Mouse (Mus musculus): ENCODE measurements around the gene Ptbp1. TPM values are rescaled to one million over a fixed set of nuclear protein-coding genes. Genes with fewer than 3 reads are reported as not detected.

Gene Ptbp1
- polyA plus RNA-seq, 1 experiment, result 45.6 TPM

DNA sequence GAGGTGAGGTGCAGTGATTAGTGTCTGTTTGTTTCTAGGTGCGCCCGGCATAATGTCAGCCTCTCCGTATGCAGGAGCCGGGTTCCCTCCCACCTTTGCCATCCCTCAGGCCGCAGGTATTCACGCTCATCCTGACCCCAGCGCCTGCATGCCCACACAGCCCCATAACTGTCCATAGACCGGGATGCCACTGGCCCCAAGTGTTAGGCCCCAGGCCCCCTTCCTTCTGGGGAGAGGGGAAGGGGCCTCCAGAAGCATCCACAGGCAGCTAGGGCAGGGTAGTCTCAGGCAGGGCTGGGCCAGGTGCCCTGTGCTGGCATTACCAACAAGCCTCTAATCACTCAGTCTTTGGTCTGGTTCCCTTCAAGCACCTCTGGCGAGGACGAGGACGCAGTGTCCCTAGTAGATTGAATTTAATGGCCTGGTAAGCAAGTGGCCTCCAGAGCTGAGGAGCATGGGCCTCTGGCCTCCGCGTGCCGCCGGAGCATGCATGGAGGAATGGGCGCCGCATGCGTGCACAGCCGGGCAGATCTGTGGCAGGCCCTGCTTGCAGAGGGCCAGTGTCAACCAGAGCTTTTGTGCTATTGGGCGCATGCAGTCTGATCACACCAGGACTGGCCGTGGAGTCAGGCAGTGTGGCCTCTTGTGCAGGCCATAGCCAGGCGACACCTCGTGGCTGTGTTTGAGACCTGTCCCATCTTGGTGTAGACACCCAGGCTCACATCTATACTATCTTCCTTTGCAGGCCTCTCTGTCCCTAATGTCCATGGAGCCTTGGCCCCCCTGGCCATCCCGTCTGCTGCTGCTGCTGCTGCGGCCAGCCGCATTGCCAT lies 6.1 kb downstream of the Ptbp1 start:
- Histone ChIP-seq H3K4me1 (ENCODE audit: control insufficient read depth, insufficient read depth, insufficient read length, low read length) (peaks cover 14% of the 10 kb centered on the region), H3K27ac (replicated peaks; ENCODE audit: low read depth, low read length) (no peak overlapping the region), H3K4me3 (ENCODE audit: insufficient read depth, low read depth, low read length) (no peak overlapping the region)

DNA sequence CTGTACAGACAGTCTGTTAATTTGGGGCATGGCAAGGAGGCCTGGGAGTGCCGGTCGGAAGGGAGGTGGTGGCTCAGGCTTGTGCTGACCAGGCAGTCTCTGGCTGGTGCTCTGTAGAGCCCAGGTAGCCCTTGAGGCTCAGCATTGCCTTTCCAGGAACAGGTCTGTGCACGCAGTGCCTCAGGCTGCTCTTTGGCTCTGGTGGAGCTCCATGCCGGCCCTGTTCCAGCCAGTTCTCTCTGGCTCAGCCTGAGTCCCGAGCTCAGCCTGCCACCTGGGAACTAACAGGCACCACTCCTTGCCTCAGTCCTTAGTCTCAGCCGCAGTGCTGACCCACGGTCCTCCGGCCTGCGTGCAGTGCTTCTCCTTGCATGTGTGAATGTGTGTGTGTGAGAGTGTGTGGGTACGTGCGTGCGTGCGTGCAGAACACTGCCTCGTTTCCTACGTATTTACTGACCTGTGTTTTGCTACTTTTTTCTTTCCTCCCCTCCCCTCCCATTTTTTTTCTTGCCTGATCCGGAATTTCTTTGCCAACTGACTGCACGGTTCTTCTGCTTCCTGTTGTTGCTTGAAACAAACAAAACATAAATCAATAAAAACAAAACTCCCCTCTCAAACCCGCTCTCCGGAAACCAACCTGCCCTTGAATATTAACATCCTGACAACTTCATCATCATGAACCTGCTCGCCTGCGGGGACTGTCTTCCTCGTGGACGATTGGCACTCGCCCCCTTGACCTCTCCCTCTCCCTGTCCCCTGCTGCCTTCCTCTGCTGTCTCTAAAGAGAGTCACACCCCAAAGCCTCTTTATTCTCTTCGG lies 7.2 kb downstream of the Ptbp1 start:
- no peak overlapping the region for H3K4me3 ChIP-seq (ENCODE audit: insufficient read depth, low read depth, low read length)
- H3K27ac ChIP-seq (replicated peaks; ENCODE audit: low read depth, low read length), result no peak overlapping the region
- peaks cover 14% of the 10 kb centered on the region for H3K4me1 ChIP-seq (ENCODE audit: control insufficient read depth, insufficient read depth, insufficient read length, low read length)

DNA sequence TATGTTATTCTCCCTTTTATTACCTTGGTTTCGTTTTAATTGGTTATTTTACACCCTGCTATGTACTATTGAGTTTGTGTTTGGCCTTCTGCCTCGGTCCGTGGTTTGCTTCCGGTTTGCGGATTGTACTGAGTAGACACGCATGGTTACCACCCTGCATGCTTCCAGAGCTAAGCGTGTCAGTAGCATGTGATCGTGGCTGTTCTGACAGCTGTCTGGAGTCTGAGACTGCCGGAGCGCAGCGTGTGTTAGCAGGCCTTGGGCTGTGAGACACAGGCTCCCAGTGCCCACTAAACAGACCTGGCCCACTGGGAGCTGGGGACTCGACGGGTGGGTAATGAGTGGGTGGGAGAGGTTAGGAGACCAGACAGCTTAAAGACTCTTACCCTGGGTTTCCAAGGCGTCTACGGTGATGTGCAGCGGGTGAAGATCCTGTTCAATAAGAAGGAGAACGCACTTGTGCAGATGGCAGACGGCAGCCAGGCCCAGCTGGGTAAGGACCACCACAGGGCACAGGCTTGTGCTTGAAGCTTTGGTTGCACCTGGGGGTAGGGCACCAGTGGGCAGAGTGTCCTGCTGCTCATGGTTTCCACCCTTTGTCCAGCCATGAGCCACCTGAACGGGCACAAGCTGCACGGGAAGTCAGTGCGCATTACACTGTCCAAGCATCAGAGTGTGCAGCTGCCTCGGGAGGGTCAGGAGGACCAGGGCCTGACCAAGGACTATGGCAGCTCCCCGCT lies 8.0 kb downstream of the Ptbp1 start:
- Histone ChIP-seq H3K4me1 (ENCODE audit: control insufficient read depth, insufficient read depth, insufficient read length, low read length) (peaks cover 7% of the 10 kb centered on the region), H3K27ac (replicated peaks; ENCODE audit: low read depth, low read length) (no peak overlapping the region), H3K4me3 (ENCODE audit: insufficient read depth, low read depth, low read length) (no peak overlapping the region)

DNA sequence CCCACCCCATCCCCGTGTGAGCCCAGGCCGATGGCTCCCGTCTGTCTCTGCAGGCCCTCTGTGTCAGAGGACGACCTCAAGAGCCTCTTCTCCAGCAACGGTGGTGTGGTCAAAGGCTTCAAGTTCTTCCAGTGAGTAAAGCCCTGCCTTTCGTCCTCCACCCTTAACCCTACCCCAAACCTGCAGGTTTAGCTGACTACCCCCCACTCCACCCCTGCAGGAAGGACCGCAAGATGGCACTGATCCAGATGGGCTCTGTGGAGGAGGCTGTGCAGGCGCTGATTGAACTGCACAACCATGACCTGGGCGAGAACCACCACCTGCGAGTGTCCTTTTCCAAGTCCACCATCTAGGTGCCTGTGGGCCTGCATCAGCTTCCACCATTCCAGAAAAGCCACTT lies 8.7 kb downstream of the Ptbp1 start:
- Histone ChIP-seq H3K4me1 (ENCODE audit: control insufficient read depth, insufficient read depth, insufficient read length, low read length) (no peaks in the 10 kb centered on the region; the same call in 1 of the 2 replicates), H3K4me3 (ENCODE audit: insufficient read depth, low read depth, low read length) (no peak overlapping the region), H3K27ac (replicated peaks; ENCODE audit: low read depth, low read length) (no peak overlapping the region)

DNA sequence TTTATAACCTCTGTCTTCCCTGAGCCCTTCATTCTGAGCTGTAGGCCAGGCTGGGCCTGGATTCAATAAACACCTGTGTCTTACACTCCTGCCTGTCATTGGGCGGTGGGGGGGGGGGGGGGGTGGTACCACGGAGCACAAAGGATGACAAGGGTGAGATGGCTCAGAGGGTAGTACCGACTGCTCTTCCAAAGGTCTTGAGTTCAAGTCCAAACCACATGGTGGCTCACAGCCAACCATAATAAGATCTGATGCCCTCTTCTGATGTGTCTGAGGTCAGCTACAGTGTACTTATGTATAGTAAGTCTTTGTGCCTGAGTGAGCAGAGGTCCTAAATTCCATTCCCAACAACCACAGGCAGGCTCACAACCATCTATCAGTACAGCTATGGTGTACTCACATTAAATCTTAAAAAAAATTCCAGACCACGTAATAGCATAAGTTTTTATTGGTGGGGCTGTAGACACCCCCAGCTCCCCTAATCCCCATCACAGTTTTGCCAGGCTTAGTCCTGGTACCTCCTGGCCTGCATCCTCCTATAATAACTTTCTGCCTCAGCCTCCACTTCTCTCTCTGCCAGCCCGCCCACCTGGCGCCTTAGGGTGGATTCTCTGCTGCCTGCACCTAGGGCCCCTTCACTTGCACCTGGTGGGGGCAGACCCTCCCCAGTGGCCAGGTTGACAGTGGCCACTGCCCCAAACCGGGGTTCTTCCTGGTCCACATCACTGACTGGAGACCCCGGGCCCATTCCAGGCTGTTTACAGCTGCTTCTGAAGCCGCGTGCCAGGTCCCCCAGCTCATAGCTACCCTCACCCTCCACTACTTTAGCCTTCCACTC lies 10.3 kb downstream of the Ptbp1 start:
- Histone ChIP-seq H3K27ac (replicated peaks; ENCODE audit: low read depth, low read length) (no peak overlapping the region), H3K4me3 (ENCODE audit: insufficient read depth, low read depth, low read length) (no peak overlapping the region), H3K4me1 (ENCODE audit: control insufficient read depth, insufficient read depth, insufficient read length, low read length) (no peaks in the 10 kb centered on the region)

DNA sequence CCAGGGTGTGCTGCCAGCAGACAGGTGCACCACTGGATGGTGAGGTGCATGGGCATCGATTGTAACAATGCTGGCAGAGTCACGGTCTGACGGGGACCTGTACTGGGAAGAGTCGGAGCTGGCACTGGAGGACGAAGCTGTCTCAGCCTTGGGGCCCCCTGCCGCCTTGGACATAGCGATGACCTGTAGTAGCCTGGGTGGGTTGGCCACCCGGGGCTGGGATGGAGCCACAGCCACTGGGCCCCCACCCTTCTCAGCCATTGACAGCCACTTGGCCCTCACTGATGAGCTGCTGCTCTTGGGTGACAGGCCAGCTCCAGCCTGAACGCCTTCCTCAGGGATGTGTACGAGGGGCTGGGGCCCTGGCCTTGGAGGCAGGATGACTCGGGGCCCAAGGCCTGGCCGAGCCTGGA lies 11.0 kb downstream of the Ptbp1 start:
- Histone ChIP-seq H3K4me3 (ENCODE audit: insufficient read depth, low read depth, low read length) (no peak overlapping the region), H3K4me1 (ENCODE audit: control insufficient read depth, insufficient read depth, insufficient read length, low read length) (no peaks in the 10 kb centered on the region), H3K27ac (replicated peaks; ENCODE audit: low read depth, low read length) (no peak overlapping the region)

DNA sequence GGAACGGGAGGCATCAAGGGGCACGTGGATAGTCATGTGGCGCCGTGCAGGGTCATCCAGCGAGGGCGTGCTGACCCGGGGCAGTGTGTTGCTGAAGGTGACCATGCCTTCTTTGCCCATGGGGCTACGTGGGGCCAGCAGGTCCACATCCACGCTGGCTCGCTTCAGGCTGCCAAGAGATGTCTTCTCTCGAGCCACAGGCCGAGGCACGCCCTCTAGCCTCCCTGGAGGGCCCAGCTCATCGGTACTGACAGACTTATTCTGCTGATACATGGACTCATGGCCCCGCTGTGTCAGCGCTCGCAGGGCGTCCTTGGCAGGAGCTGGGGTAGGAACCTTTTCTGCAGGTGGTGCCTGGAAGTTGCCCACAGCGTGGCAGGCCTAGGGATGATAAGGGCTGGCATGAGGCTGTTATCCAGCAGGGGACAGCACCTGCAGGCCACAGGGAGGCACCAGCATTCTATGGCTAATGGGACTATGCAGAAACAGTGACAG lies 11.6 kb downstream of the Ptbp1 start:
- Histone ChIP-seq H3K4me3 (ENCODE audit: insufficient read depth, low read depth, low read length) (no peak overlapping the region), H3K4me1 (ENCODE audit: control insufficient read depth, insufficient read depth, insufficient read length, low read length) (no peaks in the 10 kb centered on the region), H3K27ac (replicated peaks; ENCODE audit: low read depth, low read length) (no peak overlapping the region)

DNA sequence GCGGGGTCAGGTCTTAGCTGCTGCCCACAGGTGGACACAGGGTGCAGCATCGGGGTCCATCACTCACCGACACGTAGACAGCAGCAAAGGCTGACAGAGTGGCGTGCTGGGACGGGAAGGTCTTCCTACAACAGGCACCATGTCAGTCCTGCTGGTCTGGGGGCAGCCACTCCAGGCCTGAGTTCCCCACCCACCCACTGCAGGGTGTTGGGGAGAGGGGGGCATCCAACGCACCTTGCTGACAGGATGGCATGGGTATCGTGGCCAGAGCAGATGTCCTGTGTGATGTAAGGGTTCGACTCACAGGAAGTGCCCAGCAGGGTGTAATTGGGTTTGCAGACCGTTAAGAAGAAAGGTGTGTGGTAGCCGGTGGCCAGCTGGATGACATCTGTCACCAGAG lies 12.4 kb downstream of the Ptbp1 start:
- no peak overlapping the region for H3K4me3 ChIP-seq (ENCODE audit: insufficient read depth, low read depth, low read length)
- no peaks in the 10 kb centered on the region for H3K4me1 ChIP-seq (ENCODE audit: control insufficient read depth, insufficient read depth, insufficient read length, low read length)
- H3K27ac ChIP-seq (replicated peaks; ENCODE audit: low read depth, low read length), result no peak overlapping the region

DNA sequence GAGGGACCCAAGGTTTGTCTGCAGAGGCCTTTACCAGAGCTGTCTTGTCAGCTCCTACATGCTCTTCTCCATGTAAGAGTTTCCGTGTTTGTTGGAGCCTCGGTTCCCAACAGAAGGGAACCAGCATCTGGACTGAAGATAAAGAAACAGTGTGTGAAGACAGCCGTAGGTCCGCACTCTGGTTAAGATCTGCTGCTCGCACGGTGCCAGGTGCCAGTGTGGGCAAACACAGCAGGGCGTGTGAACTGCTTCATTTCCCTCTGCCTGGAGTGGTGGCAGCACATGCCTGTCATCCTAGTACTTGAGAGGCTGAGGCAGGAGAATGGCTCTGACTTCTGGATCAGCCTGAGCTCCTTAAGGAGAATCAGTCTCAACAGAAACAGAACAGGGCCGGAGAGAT lies 17.6 kb downstream of the Ptbp1 start:
- no peak overlapping the region for H3K27ac ChIP-seq (replicated peaks; ENCODE audit: low read depth, low read length)
- H3K4me1 ChIP-seq (ENCODE audit: control insufficient read depth, insufficient read depth, insufficient read length, low read length), result no peaks in the 10 kb centered on the region
- no peak overlapping the region for H3K4me3 ChIP-seq (ENCODE audit: insufficient read depth, low read depth, low read length)

DNA sequence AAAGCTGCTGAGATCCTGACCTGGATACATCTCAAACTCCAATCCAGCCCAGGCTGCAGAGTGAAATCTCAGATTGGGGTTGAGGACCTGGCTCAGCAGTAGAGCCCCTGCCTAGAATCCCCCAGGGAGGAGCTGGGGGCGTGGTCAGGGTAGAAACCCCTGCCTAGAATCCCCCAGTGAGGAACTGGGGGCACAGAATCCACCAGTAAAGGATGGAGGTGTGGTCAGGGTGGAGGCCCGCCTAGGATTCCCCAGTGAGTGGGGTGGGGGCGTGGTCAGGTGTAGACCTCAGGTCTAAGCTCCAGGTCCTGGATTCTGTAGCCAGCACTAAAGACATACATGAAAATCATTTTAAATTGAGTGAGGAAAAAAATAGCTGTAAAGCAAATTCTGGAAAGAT lies 18.6 kb downstream of the Ptbp1 start:
- H3K27ac ChIP-seq (replicated peaks; ENCODE audit: low read depth, low read length), result no peak overlapping the region
- H3K4me3 ChIP-seq (ENCODE audit: insufficient read depth, low read depth, low read length), result no peak overlapping the region
- H3K4me1 ChIP-seq (ENCODE audit: control insufficient read depth, insufficient read depth, insufficient read length, low read length), result no peaks in the 10 kb centered on the region

DNA sequence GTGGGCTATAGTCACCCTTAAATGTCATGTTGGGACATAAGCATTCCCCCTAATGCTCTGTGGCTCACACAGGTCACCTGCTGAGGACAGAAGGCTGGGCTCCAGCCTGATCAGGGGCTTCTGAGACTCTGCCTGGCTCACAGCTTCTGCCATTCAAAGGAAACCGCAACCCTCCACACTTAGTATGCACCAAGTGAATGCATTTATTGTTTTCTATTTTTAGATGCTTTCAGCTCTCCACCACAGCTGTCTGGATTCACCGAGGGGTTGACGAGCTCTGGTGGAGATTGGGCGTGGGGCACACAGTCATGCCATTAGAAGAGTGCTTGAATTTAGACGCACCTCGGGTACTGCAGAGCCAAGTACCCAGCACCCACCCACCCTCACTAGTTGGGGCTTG lies 19.1 kb downstream of the Ptbp1 start:
- no peak overlapping the region for H3K4me3 ChIP-seq (ENCODE audit: insufficient read depth, low read depth, low read length)

DNA sequence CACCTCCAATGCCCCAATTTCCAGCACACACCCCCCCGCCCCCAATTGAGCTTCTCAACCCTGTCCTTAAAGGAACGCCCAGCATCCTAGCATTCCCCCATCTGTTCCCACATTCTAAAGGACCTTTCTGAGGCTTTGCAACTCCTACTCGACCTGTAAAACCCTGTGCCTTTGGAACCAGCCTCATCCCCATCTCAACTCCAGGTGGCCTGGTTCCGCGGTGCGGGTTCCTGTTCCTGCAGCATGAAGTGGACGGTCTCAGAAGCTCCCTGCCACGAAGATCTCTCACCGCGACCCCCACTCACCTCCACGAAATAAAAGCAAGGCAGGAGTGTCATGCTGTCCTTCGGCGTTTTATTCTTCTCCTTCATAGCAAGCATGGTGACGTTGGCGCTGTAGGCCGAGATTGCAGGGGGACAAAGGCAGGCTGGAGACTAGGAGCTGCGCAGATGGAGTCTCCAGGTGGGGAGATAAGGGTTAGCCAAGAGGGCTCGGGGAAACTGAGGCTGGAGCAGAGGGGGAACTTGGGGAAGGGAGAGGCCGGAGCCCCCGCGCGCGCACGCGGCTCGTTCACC lies 19.6 kb downstream of the Ptbp1 start:
- Histone ChIP-seq H3K4me3 (ENCODE audit: insufficient read depth, low read depth, low read length) (peak overlapping the region; percentile 48), H3K27ac (replicated peaks; ENCODE audit: low read depth, low read length) (no peak overlapping the region), H3K4me1 (ENCODE audit: control insufficient read depth, insufficient read depth, insufficient read length, low read length) (peaks cover 3% of the 10 kb centered on the region; the same call in 1 of the 2 replicates)

More for the DNA sequence above, 19.1 kb downstream of the Ptbp1 start:
- Histone ChIP-seq H3K4me1 (ENCODE audit: control insufficient read depth, insufficient read depth, insufficient read length, low read length) (peaks cover 3% of the 10 kb centered on the region; the same call in 1 of the 2 replicates), H3K27ac (replicated peaks; ENCODE audit: low read depth, low read length) (no peak overlapping the region)

DNA sequence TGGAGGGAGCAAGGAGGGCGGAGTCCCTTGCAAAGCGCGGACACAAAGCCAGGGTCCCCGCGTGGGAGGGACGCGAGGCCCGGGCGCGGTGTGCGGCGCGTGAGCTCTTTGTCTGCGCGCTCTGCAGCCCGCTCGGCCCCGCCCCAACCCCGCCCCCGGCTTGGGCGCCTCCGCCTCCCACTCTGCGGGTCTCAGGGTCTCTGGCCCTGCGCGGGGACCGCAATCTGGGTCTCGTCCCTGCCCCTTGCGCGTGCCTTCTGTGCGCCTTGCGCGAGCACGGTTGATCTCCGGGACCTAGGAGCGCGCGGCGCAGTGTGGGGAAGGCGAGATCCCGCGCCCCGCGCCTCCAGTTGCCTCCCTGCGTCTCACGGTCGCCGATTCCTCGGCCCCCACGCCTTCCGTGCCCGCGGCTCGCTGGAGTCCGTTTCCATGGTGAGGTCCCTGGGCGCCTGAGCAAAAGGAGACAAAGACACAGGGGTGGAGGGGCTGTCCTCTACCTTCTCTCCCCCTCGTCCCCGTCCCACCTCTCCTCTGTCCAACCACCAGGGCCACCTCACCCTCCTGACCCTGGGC lies 20.1 kb downstream of the Ptbp1 start, which contains the start of the genes Prtn3 and Plppr3:
TSS of gene Prtn3 (plus strand) at position 187 of the 573 bp plus-strand sequence.
TSS of gene Plppr3 (minus strand) at position 345 of the 573 bp plus-strand sequence.
- H3K27ac ChIP-seq (replicated peaks; ENCODE audit: low read depth, low read length), result no peak within 1 kb of the TSS
- H3K4me1 ChIP-seq (ENCODE audit: control insufficient read depth, insufficient read depth, insufficient read length, low read length), result peaks cover 3% of the 10 kb centered on the region; the same call in 1 of the 2 replicates
- peak within 1 kb of the TSS; percentile 48 for H3K4me3 ChIP-seq (ENCODE audit: insufficient read depth, low read depth, low read length)
